Mouse (Mus musculus) forebrain, embryonic 15.5 days (tissue): ENCODE data around the gene Psap. TPM values are rescaled to one million over a fixed set of nuclear protein-coding genes. Genes with fewer than 3 reads are reported as not detected.
A peak's percentile ranks its signal among the peaks of the same experiment; 100 is the strongest.
"Not testable (repeated sequence)": the region's sequence is repeated elsewhere in the genome, so short reads cannot be mapped to it uniquely, and the experiment has no call there.

Source experiments
- ATAC-seq: fragments of 200-750 bp; cut with Nextera tagmentation; replicated peaks from 2 replicates; pipeline ENCODE4 v1.8.0; 2017; ENCODE audit warnings: mild to moderate bottlenecking, moderate TSS enrichment, moderate library complexity
- H3K27ac ChIP-seq: fragments of 300-500 bp; sonication (generic); replicated peaks from 2 replicates; pipeline ENCODE4 v1.5.1; 2015; ENCODE audit warnings: mild to moderate bottlenecking, inconsistent platforms
- H3K27me3 ChIP-seq: fragments of 300-500 bp; sonication (generic); 2 replicates; pipeline ENCODE4 v1.6.1; 2015; ENCODE audit warnings: inconsistent platforms
- H3K36me3 ChIP-seq: fragments of 300-500 bp; sonication (generic); 2 replicates; pipeline ENCODE4 v1.6.1; 2015; ENCODE audit warnings: mild to moderate bottlenecking, inconsistent platforms
- H3K4me1 ChIP-seq: fragments of 300-500 bp; sonication (generic); 2 replicates; pipeline ENCODE4 v1.6.1; 2015; ENCODE audit warnings: inconsistent platforms
- H3K4me2 ChIP-seq: fragments of 300-500 bp; sonication (generic); replicated peaks from 2 replicates; pipeline ENCODE4 v1.6.1; 2015; ENCODE audit warnings: mild to moderate bottlenecking, inconsistent platforms
- H3K4me3 ChIP-seq: fragments of 300-500 bp; sonication (generic); 2 replicates; pipeline ENCODE4 v1.5.1; 2015; ENCODE audit warnings: mild to moderate bottlenecking, inconsistent platforms
- H3K9ac ChIP-seq: fragments of 300-500 bp; sonication (generic); replicated peaks from 2 replicates; pipeline ENCODE4 v1.6.1; 2015; ENCODE audit warnings: mild to moderate bottlenecking, inconsistent platforms
- H3K9me3 ChIP-seq: fragments of 300-500 bp; sonication (generic); 2 replicates; pipeline ENCODE4 v1.6.1; 2016; ENCODE audit warnings: inconsistent platforms
- WGBS: fragments of 180-500 bp; shearing (Covaris S2); methylation state at CpG from one replicate; pipeline ENCODE4 v1.1.7; 2015; ENCODE audit warnings: mixed read lengths; 5-methylcytosine and 5-hydroxymethylcytosine counted together
- polyA plus RNA-seq: library from polyadenylated mRNA; unstranded; fragments of >200 nt; fragmentation: Nextera tagmentation; extraction: Ambion mirVana; gene quantifications from 2 replicates; pipeline ENCODE4 v1.2.1, GENCODE M21; 2015

Psap gene
- polyA plus RNA-seq, 1 experiment from 2014 or later = 169 TPM

DNA sequence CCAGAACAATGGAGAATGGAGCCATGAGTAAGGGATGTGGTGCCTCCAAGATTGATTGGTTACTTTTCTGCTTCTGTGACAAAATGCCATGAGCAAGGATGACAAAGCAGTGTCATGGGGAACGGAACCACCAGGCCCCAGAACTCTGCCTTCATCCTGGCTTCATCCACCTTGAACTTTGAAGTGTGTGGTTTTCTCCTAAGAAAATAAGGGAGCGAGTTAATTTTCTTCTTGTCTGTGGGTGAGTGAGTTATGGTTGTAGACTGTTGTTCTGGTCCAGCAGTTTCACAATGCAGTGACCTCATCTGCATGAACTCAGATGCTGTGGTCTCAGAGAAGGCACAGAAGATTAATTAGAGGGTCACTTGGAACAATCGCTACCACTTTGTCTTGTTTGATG is 29.1 kb upstream of the Psap start:
- H3K4me2 ChIP-seq, H3K4me3 ChIP-seq, H3K27me3 ChIP-seq, H3K9ac ChIP-seq, H3K27ac ChIP-seq, H3K4me1 ChIP-seq, ATAC-seq, H3K36me3 ChIP-seq, H3K9me3 ChIP-seq: not testable (repeated sequence)
- 81% methylated on average over 3 of the region's 3 CpGs for WGBS

DNA sequence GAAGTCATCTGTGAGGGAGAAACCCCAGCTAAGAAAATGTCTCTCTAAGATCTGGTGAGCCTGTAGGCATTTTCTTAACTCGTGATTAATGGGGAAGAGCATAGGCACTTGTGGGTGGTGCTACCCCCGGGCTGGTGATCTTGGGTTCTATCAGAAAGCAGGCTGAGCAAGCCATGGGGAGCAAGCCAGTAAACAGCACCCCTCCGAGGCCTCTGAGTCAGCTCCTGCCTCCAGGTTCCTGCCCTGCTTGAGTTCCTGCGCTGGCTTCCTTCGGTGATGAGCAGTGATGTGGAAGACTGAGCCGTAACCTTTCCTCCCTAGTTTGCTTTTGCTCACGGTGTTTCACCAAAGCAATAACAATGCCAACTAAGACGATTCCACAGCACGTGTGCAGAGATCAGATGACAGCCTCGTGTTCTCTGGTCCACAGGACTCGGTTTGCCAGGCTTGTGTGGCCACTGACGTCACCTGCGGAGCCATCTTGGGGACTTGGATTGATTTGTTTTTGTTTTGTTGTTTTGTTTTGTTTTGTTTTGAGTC is 26.9 kb upstream of the Psap start:
- no peaks in the 10 kb centered on the region for H3K36me3 ChIP-seq
- ATAC-seq = no peak
- H3K27ac ChIP-seq = no peak overlapping the region
- H3K27me3 ChIP-seq = no peaks in the 10 kb centered on the region
- no peaks in the 10 kb centered on the region for H3K9me3 ChIP-seq
- no peak overlapping the region for H3K4me3 ChIP-seq
- no peak overlapping the region for H3K4me2 ChIP-seq
- WGBS = 79% methylated on average over 13 of the region's 13 CpGs
- H3K4me1 ChIP-seq = no peaks in the 10 kb centered on the region
- H3K9ac ChIP-seq = no peak overlapping the region

DNA sequence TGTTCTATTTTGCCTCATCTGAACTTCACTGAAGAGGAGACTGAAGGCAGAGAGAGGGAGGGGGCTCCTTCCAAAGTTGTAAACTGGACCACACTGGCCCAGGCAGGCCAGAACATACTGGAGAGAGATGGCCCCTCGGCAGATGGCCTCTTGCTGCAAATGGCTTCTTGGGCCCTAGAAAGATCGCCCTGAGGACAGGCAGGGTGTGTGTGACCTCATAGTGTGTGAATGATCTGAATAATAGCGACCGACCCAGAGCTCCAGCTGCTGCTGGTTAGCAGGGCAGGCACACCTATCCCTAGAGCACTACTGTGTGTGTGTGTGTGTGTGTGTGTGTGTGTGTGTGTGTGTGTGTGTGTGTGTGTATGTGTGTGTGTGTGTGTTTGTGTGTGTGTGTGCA is 25.2 kb upstream of the Psap start:
- no peak overlapping the region for H3K4me3 ChIP-seq
- H3K36me3 ChIP-seq = no peaks in the 10 kb centered on the region
- H3K27ac ChIP-seq = no peak overlapping the region
- no peaks in the 10 kb centered on the region for H3K27me3 ChIP-seq
- H3K9me3 ChIP-seq = no peaks in the 10 kb centered on the region
- H3K9ac ChIP-seq = no peak overlapping the region
- WGBS = 75% methylated on average over 4 of the region's 4 CpGs
- H3K4me1 ChIP-seq = no peaks in the 10 kb centered on the region
- H3K4me2 ChIP-seq = no peak overlapping the region
- ATAC-seq = no peak

DNA sequence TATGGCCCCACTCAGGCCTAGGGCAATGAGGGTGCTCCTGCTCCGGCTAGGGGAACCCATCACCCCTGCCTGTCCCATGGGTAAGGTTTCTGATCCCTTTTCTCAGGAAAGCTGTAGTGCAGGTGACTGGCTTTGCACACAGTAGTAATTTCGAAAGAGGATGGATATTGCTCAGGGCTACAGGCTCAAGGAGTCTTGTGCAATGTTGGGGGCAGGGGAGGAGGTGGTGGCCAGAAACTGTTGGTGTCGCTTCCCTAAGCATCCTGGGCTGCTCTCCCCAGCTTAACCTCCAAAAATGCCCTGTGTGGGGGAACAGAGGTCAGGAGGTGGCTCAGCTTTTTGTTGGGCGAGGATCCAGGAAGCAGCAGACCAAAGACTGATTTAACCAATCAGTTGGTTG is 24.8 kb upstream of the Psap start:
- H3K9me3 ChIP-seq = no peaks in the 10 kb centered on the region
- no peak overlapping the region for H3K27ac ChIP-seq
- no peaks in the 10 kb centered on the region for H3K27me3 ChIP-seq
- no peaks in the 10 kb centered on the region for H3K36me3 ChIP-seq
- WGBS = 76% methylated on average over 4 of the region's 4 CpGs
- no peak overlapping the region for H3K4me2 ChIP-seq
- no peak for ATAC-seq
- no peak overlapping the region for H3K4me3 ChIP-seq
- H3K4me1 ChIP-seq = no peaks in the 10 kb centered on the region
- no peak overlapping the region for H3K9ac ChIP-seq

DNA sequence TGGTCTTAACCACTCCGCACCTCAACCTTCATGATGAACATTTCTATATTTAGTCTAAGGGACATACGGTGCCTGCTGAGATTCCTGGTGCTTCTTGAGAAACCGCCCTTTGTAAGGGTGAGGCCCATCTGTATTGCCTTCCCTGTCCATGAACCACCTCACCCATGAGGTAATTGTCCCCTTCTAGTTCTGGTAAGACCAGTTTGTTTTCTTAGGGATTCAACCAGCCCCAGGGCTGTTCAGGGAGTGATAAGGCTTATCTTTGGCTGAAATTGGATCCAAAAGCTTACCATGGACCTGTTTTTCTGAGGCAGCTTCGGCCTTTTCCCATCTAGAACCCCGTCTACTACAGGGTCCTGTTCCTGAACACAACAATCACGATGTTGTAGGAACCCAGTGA is 21.3 kb upstream of the Psap start:
- no peaks in the 10 kb centered on the region for H3K9me3 ChIP-seq
- 93% methylated on average over 6 of the region's 6 CpGs for WGBS

DNA sequence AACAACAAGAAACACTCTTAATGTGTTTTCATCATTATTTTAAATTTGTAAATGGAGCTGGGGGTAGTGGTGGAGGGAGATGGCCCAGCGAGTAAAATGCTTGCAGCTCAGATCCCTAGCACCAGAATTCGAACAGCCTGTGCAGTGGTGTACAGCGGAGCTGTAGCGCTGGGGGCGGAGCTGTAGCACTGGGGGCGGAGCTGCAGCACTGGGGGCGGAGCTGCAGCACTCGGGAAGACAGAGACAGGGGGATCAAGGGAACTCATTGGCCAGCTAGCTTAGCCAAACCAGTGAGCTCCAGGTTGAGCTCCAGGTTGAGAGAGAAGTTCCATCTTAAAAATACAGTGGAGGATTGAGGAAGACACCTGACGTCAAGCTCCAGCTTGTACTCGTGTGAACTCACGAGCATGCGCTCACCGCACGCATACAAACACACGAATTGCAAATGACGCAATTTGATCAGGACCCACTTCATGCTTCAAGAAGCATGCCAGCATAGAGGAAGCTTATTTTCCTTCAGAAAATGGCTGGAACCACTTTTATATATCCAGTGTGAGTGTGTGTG is 20.1 kb upstream of the Psap start:
- Histone ChIP-seq H3K4me2 (no peak overlapping the region), H3K9ac (no peak overlapping the region), H3K27ac (no peak overlapping the region), H3K4me3 (no peak overlapping the region), H3K4me1 (peaks cover 4% of the 10 kb centered on the region), H3K36me3 (no peaks in the 10 kb centered on the region), H3K9me3 (no peaks in the 10 kb centered on the region), H3K27me3 (no peaks in the 10 kb centered on the region)
- WGBS = 55% methylated on average over 16 of the region's 16 CpGs
- no peak for ATAC-seq

More for the DNA sequence above, 21.3 kb upstream of the Psap start:
- Histone ChIP-seq H3K4me2 (no peak overlapping the region), H3K36me3 (no peaks in the 10 kb centered on the region), H3K4me3 (no peak overlapping the region), H3K9ac (no peak overlapping the region), H3K27ac (no peak overlapping the region), H3K27me3 (no peaks in the 10 kb centered on the region), H3K4me1 (no peaks in the 10 kb centered on the region)
- no peak for ATAC-seq

DNA sequence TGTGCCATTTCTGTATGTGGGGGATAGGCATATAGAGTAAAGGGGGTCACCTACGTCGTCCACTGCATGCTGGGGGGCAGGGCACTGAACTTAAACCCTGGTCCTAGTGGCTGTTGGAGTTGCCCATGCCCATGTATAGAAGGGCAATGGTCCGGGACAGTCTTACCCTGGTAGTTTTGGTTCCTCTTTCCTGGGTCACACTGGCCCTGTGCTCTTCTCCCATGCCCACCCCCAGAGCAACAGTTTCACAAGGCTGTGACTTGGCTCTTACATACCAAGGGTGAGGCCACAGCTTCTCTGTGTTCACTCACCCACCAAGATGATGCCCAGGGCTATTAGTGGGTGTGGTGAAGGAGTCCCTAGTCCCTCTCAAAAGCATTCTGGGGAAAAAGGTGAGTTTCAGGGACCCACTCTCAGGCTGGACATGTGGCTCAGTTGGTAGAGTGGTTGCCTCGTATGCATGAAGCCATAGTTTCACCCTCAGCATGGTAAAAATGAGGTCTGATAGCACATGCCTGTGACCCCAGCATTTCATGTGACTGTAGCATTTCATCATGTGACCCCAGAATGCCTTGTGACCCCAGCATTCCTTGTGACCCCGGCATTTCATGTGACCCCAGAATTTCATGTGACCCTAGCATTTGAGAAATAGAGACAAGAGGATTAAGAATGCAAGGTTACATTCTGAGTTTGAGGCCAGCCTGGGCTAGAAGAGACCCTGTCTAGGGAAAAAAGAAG is 16.7 kb upstream of the Psap start:
- ATAC-seq = no peak
- Histone ChIP-seq H3K27me3 (no peaks in the 10 kb centered on the region), H3K4me2 (no peak overlapping the region), H3K9ac (no peak overlapping the region), H3K4me3 (no peak overlapping the region), H3K4me1 (peaks cover 14% of the 10 kb centered on the region), H3K36me3 (no peaks in the 10 kb centered on the region), H3K9me3 (no peaks in the 10 kb centered on the region), H3K27ac (no peak overlapping the region)
- 83% methylated on average over 5 of the region's 5 CpGs for WGBS

DNA sequence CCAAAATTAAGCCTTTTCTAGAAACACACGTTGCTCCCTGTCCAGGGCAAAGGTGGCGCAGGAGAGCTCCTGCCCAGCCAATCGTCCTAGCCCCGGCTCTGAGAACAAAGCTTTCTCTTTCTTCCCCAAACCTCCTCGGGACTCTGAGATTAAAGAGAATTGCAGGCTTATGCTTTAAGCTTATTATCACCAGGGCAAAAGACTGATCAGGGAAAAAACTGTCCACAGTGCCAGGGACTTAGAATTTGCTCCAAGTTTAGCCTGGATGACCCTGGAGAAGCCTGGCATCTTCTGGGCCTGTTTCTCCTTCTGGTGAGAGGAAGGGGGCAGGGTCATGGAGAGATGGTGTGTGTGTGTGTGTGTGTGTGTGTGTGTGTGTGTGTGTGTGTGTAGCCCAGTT is 15.9 kb upstream of the Psap start:
- ATAC-seq = no peak
- 28% methylated on average over 5 of the region's 5 CpGs for WGBS

DNA sequence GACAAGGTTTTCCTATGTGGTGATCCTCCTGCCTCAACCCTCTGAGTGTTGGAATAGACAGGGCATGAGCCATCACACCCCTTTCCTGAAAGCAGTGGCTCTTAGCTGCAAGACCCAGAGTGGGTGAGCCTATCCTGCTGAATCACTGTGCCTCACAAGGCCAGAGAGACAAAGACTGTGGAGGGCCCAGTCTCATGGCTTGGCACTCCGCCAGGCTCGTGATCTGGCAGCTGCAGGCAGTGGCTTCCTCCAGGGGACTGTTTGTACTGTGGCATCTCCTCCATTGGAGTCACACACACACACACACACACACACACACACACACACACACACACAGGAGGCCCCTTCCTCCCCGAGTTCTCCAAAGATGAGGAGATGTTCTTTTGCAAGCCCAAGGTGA is 15.0 kb upstream of the Psap start:
- Histone ChIP-seq H3K36me3 (no peaks in the 10 kb centered on the region), H3K4me2 (no peak overlapping the region), H3K4me3 (no peak overlapping the region), H3K27ac (peak overlapping the region; percentile 71), H3K9ac (no peak overlapping the region), H3K9me3 (no peaks in the 10 kb centered on the region), H3K4me1 (peaks cover 14% of the 10 kb centered on the region), H3K27me3 (no peaks in the 10 kb centered on the region)
- WGBS = 7% methylated on average over 3 of the region's 3 CpGs
- peak; percentile 96 for ATAC-seq

More for the DNA sequence above, 15.9 kb upstream of the Psap start:
- H3K9ac ChIP-seq = no peak overlapping the region
- no peak overlapping the region for H3K4me2 ChIP-seq
- H3K27me3 ChIP-seq = no peaks in the 10 kb centered on the region
- no peaks in the 10 kb centered on the region for H3K9me3 ChIP-seq
- no peaks in the 10 kb centered on the region for H3K36me3 ChIP-seq
- H3K27ac ChIP-seq = no peak overlapping the region; the same call in 1 of the 2 replicates
- H3K4me1 ChIP-seq = peaks cover 14% of the 10 kb centered on the region
- no peak overlapping the region for H3K4me3 ChIP-seq

DNA sequence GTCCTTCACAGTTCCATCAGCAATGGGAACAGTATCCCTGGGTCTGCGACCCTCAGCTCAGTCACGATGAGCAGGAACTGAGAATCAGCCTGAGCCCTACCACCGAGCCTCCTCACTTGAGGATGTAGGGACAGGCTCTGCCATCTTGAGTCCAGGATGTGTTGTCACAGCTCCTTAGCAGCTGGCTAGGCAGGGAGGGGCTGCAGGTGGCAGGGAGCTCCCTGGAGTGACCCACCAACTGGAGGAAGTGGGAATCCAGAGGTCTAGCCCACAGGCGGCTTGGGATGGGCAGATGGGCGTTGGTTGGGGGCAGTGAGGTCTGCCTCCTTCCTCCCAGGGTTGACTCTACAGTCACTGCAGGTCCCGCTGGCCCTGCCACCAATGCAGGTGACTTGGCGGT is 14.1 kb upstream of the Psap start:
- 90% methylated on average over 7 of the region's 7 CpGs for WGBS
- ATAC-seq = no peak

DNA sequence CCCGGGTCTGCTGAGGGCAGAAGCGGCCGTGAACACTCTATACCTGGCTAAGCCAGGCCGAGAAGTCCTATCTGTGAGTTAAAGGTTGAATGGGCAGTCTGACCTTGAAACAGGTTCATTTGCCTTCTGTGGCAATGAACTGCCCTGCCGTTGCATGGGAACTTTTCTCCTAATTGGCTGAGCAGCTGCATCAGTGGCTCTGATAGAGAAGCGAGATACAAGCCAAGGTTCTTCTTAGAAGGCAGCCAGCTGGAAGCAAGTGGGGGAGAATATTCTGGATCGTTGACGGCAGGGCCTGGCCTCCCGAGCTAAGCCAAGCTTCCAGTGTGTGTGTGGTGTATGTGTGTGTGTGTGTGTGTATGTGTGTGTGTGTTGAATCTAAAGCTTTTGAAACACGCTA is 12.2 kb upstream of the Psap start:
- no peak overlapping the region for H3K27ac ChIP-seq
- WGBS = 55% methylated on average over 10 of the region's 10 CpGs
- no peak for ATAC-seq
- H3K4me1 ChIP-seq = peaks cover 14% of the 10 kb centered on the region
- no peak overlapping the region for H3K4me2 ChIP-seq
- H3K36me3 ChIP-seq = no peaks in the 10 kb centered on the region
- H3K4me3 ChIP-seq = no peak overlapping the region
- no peaks in the 10 kb centered on the region for H3K9me3 ChIP-seq
- H3K27me3 ChIP-seq = no peaks in the 10 kb centered on the region
- no peak overlapping the region for H3K9ac ChIP-seq

More for the DNA sequence above, 14.1 kb upstream of the Psap start:
- no peaks in the 10 kb centered on the region for H3K9me3 ChIP-seq
- no peak overlapping the region for H3K4me3 ChIP-seq
- no peak overlapping the region for H3K9ac ChIP-seq
- H3K27me3 ChIP-seq = no peaks in the 10 kb centered on the region
- H3K4me1 ChIP-seq = peaks cover 14% of the 10 kb centered on the region
- no peak overlapping the region for H3K4me2 ChIP-seq
- no peak overlapping the region for H3K27ac ChIP-seq
- H3K36me3 ChIP-seq = no peaks in the 10 kb centered on the region

DNA sequence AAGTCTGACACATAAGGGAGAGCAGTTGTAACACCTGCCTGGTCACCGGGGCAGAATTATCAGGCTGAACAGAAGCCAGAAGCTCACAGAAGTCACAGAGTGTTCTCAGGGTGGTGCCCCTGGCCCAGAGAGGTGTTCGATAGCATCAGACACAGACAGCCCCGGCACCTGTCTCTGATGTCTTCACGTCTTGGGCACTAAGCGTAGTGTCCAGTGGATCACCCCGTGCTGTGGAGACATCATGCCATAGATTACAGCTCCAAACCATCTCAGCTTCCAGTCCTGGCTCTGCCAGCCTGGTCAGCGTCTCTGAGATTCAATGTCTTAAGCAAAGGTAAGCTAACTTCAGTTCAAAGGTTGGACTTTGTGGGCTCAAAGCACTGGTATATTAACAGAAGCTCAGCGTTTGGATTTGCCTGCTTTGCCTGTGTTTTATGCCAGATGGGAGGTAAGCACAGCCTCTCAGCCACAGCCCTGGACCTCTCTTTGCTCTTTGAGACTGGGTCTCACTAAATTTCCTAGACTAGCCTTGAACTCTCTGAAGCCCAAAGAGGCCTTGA is 10.5 kb upstream of the Psap start:
- peaks cover 14% of the 10 kb centered on the region for H3K4me1 ChIP-seq
- no peak overlapping the region for H3K27ac ChIP-seq
- ATAC-seq = no peak
- H3K9me3 ChIP-seq = no peaks in the 10 kb centered on the region
- H3K27me3 ChIP-seq = no peaks in the 10 kb centered on the region
- H3K4me3 ChIP-seq = no peak overlapping the region
- H3K4me2 ChIP-seq = no peak overlapping the region
- 90% methylated on average over 8 of the region's 8 CpGs for WGBS
- H3K36me3 ChIP-seq = no peaks in the 10 kb centered on the region
- H3K9ac ChIP-seq = no peak overlapping the region
